Mouse (Mus musculus) cerebellum, adult (tissue): ENCODE measurements around the gene Jag2.

ENCODE experiments used
- ATAC-seq: cut with Nextera tagmentation; 2 replicates; pipeline ENCODE4 v1.9.2; 2017; ENCODE audit warnings: mild to moderate bottlenecking, moderate library complexity, mixed read lengths; ENCODE audit not compliant: insufficient number of reproducible peaks, low FRiP score, low TSS enrichment

Gene Jag2

DNA sequence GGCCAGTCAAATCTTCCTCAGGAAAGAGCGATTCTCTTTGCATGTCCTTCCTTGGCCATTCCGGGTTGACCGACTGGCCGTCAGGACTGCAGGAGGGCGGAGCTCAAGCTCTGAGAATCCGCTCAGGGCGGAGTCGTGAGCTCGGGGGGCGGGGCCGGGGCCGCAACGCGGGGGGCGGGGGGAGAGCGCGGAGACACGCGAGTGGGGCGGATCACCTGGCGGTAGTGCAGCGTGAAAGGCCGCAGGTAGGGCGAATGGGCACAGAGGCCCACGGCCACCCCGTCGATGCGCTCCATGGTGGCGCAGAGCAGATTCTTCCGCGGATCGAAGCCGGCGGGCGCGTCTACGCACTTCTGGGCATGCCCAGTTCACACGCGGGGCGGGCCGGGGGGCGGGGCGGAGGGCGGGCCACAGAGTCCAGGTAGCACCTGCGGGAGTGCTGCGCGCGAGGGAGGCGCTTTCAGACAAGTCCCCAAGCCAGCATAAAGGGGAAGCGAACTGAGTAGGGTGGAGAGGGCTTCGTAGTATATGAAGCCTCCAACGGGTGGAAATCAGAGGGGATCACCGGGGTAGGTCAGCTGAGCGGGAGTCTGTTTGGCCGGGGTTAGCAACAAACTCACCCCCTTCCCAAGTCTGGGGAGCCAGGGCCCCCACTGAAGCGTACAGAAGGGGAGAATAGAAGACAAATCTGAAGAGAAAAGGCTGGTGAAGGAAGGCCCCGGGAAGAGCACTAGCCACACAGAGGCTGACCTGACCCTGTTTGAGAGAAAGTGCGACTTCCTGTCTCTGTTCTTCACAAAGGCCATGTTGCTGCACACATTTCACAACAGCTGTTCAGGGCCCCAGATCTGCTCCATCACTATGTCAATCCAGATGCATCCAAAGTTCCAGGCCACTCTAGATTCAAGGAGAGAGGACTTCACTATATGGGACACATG, 12.5 kb upstream of the Jag2 start, which contains the start of gene Nudt14:
TSS of gene Nudt14 (minus strand) at position 349 of the 938 bp plus-strand sequence.
- no peak for ATAC-seq

DNA sequence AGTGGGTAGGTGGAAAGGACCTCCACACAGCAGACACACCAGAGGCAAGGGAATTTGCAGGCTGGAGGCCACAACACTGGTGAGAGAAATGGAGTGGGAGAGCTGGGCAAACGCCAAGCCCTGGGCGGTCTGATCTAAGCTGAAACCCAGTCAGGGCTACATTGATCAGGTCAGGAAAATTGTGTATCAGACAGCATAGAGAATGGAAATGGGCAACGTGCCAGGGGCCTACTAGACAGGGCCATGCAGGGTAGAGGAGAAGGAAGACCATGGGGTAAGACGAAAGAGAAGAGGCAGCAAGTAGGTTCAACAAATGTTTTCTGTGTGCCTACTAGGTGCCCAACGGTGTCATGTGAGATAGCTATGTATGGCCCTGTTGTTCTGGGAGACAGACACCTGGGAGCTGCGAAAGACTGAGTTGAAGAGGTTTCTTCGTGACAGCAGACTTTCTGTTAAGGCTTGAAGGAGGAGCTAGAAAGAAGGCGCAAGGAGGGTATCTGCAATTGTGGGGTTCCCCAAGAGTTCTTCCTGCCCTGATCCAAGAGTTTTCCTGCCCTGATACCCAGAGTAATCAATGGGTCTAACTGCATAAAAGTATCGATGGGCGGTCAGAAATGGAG, 11.7 kb upstream of the Jag2 start:
- ATAC-seq, result no peak

DNA sequence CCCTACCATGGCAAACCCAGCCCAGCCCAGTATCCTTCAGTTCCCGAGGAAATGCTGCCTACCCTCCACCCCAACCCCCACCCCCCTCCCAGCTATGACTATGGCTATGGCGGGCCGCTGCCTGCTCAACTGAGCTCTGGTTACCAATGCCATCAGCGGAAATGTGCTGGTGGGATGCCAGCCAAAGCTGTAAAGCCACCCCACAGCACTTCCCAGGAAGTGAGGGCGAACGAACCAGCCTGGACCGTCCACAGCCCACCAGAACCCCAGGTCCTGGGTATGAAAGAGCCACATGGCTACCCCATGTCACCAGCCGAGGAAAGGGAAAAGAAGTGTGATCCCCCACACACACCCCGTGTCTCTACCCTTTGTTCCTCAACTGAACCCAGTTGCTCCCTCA, 11.1 kb upstream of the Jag2 start:
- no peak for ATAC-seq

DNA sequence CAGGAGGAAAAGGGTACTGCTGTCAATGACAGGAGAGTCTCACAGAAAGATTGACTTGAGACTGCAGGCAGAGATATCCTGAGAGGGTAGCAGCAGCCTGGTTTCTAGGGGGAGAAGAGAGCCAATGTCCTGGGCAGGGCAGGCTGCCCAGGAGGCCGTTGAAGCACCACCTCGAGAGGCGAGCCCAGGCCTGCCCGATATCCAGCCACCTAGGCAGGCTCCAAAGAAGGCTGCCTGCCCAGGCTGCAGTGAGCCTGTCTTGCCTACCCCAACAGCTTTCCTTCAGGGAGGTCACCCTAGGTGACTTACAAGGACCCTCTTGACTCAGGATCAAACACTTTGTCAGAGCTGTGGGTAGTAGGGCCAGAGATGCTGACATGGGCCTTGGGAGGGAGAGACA, 10.7 kb upstream of the Jag2 start:
- ATAC-seq, result no peak

DNA sequence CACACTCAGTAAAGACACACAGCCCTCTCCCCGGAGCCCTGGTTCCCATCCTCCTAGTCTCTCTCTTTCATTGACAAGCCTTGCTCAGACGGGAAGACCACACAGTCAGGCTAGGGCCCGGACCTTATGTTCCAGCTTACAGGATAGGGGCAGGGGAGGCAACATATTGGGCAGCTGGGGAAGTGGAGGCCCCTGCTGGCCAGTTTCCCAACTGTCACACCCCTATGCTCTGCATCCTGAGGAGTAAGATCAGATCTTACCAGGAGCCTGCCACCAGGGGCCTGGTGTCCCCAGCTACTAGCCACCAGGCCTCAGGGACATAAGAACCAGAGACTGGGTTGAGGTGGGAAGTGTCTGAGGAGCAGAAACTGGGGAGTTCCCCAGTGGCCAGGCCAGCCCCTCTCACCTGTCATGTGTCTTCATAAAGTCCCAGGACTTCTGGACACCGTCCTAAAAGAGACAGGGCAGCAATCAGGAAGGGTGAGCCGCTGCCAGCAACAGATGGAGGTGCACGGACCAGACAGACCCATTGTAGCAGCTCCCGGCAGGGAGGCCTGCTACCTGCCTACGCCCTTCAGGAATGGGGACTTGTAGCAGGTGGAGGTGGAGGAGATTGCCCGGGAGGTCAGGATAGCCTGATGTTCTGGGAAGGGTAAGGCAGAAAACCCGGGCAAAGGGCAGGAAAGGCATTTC, 9.4 kb upstream of the Jag2 start:
- peak; percentile 58; the same call in 1 of the 2 replicates for ATAC-seq

DNA sequence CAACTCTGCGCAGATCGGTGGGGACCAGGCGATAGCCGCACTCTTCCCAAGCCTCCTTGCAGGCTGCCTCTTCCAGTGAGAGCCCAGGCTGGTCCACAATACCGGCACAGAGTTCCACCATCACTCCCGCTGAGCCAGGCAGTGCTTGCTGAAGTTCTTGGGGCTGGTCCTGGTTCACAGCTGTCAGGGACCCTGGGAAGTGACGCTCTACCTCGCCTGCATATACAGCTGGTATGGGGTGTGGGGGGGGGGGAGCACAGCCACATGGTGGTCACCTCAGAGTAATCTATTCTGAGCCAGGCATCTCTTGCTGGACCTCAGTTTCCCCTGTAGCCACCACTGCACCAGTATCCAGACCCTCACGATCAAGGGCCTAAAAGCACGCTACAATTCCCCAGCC, 8.8 kb upstream of the Jag2 start:
- no peak for ATAC-seq

DNA sequence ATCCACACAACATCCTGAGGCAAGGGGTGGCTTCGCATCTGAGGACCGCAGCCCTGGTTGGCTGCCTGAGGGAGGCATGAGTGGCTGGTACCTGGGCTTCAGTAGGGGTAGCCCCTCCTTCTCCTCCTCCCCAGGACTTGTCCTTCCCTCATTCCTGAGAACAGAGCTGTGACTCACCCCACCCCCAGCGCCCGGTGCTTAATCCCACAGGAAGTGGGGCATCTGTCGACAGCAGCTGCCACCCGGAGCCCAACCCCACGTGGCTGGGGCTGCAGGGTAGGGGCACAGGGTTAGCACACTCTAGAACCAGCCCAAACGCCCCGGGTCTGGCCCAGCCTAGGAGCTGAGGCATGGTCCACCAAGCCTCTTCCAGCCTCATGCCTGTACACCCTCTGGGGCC, 8.3 kb upstream of the Jag2 start:
- ATAC-seq, result no peak

DNA sequence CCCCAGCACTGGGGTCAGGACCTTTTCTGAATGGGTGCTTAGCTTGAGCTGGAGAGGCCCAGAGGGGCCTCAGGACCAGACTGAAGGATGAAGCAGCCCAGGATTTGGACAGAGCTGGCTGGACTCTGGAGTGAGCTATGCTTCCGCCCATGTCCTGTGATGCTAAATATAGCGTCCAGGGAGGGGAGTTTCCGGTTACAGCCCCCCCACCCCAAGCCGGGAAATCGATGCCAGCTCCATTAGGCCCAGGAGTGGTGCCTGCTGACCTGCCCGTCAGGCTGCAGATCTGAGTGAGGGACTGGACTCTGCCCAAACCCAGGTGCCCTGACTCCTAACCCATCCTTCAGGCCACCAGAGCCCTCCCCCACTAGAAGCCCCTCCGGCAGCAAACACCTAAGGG, 3.1 kb upstream of the Jag2 start:
- ATAC-seq, result no peak

DNA sequence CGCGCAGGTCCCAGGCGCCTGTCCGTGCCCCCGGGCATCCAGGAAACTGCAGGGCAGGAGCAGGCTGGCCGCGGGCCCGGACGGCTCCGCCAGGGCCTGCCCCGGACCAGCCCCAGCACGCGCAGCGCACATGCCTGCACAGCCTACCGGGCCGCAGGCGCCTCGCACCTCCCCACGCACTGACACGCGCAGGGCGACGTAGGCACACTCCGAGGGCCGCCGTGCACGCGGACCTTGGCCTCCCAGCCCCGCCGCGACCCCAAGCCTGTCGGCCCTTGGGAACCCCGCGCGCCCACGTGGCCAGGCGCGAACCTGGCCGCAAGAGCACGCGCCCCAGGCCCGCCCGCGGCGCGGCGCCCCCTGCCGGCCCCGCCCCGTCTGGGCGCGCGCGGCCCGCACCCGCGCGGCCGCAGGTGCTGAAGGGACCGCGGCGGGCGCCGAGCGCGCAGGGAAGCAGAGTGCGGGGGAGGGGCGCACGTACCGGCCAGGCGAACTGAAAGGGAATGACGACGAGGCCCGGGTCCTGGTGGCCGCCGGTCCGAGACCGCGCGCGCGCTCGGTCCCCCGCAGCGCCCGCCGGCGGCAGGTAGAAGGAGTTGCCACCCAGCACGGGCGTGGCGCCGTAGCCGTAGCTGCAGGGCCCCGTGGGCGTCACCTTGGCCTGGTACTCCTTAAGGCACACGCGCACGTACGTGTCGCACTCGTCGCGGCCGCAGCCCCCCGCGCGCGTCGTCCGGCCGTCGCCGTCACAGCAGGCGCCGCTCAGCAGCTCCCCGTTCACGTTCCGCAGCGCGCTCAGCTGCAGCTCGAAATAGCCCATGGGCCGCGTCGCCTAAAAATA, 955 bp downstream of the Jag2 start:
- 0 out of 2 replicates have a peak, but pooled peaks have one; percentile 7 for ATAC-seq

DNA sequence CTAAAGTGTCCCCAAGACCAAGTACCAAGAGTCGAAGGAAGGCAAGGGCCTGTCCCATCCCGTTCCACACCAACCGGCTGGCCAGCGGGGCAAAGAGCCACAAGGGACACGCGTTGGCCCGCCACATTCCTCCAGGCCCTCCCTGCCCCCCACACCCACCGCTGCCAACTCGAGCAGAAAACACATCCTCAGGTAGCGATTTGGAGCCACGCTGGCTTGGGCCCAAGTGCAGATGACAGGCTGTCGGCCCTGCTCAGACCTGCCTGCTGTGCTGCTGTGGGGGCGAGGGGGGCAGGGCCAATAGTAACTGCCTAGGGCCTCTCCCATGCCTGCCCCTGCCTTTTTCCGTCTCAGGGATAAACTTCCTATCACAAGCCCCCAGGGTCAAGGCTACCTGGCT, 2.3 kb downstream of the Jag2 start:
- ATAC-seq, result no peak

DNA sequence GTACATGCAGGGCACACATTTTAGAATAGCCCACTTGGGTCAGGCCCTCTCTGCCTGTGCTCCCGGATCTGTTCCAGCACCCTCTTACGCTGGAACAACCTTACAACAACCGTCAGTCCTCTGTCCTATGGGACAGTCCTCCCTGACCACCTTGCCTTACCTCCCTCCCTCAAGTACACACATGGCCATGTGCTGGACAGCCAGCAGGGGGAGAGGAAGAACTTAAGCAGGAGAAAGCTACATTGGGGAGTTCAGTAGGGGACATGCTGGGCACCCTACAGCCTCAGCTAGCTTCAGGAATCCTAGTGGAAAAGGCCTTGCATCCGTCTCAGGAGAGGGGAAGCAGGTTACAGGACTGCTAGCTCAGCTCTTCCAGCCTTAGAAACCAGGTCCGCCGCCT, 3.6 kb downstream of the Jag2 start:
- ATAC-seq, result no peak

DNA sequence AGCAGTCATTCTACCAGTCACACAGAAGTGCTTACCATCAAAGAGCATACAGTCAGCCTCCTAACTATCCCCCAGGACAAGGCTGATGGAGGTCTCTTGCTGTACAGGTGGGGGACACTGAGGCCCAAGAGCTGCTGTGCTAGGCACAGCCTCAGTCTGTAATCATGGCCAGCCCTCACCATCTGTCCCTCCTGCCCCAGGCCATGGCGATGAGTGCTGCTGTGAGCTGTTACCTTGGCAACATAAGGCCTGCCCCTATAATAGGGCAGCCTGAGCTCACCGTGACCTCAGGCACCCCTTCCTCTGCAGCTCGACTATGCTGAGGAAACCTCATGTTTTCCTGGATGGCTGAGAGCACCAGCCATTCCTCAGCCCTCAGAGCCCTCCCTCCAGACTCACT, 7.0 kb downstream of the Jag2 start:
- no peak for ATAC-seq

DNA sequence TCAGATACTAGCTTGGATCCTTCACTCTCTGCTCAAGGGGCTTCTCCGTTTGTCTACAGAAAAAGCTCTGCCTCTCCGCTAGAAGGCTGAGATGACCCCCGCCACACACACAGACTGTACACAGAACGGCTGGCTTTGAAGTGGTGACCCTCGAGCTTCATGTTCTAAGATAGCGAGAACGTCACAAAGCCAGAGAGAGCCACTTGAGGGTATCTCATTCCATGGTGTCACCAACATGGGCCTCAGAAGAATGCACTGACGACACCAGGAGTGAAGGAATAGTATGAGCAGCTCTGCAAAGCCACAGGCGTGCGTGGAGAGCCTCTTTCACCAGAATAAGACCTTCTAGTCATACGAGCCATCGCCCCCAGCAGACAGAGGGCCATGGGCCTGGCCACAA, 8.1 kb downstream of the Jag2 start:
- no peak for ATAC-seq

DNA sequence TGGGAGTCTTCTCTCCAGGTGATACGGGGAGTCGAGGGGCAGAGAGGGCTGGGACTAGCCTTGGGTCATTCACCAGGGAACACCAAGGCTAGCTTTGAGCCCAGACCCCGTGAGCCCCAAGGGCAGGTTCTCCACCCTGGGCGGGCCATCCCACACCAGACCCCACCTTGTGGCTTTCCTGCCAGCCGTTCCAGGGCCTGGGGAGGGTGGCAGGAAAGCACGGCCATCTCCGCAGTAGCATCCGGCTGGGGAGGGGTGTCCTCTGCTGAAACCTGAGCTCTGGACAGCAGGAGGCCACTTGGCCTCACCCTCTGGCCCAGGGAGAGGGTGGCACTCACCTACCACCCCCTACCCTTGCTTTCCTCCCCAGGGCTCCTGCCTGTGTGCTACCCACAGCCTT, 11.7 kb downstream of the Jag2 start:
- ATAC-seq, result no peak

DNA sequence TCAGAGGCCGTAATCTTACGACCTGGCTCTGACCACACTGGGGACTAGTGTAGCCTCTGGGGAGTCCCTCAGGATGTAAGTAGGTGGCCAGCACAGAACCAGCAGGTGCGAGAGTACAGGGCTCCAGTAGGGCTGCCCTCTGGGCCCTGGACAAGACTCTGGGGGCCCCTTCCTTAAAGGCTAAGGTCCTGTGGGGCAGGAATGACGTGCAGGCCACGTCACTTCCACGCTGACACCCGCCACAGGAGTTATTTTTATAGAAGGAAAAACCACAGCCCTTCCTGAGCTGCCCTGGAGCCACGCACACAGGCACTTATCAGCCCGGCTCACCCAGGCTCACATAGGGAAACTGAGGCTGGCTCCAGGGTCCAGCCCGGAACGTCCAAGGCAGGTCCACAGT, 12.1 kb downstream of the Jag2 start:
- no peak for ATAC-seq

DNA sequence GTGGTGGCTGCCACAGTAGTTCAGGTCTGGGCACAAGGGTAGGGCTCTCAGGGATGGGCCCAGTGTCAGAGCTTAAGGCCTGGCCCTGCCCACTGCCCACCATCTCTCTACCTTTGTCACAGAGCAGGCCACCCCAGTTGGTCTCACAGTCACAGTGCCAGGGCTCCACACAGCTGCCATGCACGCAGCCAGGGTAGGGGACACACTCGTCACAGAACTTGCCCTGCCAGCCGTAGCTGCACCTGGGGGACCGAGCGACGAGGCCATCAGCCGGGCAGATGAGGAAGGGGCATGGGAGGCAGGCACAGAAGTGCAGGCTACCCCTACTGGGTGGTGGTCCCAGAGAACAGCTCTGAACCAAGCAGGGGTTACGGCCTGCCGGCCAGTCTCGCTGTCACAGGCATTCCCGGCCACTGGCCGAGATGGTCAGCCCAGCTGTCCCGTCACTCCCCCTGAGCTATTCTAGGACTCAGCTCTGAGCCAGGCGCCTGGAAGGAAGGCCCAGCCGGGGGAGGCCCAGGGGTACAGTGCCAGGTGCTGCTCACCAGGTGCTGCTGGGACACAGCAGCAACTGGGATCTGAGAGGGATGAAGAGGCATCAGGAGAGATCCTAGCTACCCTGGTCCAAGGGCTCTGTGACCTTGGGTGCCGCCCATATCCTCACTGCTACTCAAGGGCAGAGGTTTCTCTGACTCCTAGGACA, 12.7 kb downstream of the Jag2 start:
- ATAC-seq, result no peak

DNA sequence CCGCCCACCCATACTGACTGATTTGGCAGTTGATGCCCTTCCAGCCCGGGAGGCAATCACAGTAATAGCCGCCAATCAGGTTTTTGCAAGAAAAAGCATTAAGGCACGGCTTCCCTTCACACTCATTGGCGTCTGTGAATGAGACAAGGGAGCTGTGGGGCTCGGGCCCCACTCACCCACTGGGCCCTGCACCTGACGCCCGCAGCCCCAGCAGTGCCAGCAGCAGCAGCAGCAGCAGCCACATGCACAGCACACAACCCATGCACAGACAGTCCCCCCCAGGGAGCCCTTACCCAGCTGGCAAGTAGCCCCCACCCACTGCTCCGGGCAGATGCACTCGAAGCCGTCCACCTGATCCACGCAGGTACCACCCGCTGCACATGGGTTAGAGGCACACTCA, 14.0 kb downstream of the Jag2 start:
- no peak for ATAC-seq

DNA sequence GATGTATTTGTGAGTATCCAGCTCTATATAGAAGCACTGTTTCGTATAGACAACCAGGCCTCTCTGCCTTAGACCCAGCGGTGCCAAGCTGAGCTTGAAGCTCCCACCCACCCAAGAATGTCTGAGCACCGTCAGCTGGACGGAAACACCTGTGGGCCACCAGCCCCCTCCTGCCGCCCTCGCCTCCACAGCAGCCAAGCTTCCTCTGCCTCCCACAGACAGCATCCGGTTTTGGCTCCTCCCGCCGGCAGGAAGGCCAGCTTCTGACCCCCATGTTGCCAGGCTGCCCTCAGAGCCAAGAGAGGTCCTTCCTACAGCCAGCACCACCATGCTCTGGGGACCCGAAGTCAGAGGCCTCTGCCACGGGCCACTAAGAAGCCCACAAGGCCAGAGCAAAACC, 15.0 kb downstream of the Jag2 start:
- no peak for ATAC-seq

DNA sequence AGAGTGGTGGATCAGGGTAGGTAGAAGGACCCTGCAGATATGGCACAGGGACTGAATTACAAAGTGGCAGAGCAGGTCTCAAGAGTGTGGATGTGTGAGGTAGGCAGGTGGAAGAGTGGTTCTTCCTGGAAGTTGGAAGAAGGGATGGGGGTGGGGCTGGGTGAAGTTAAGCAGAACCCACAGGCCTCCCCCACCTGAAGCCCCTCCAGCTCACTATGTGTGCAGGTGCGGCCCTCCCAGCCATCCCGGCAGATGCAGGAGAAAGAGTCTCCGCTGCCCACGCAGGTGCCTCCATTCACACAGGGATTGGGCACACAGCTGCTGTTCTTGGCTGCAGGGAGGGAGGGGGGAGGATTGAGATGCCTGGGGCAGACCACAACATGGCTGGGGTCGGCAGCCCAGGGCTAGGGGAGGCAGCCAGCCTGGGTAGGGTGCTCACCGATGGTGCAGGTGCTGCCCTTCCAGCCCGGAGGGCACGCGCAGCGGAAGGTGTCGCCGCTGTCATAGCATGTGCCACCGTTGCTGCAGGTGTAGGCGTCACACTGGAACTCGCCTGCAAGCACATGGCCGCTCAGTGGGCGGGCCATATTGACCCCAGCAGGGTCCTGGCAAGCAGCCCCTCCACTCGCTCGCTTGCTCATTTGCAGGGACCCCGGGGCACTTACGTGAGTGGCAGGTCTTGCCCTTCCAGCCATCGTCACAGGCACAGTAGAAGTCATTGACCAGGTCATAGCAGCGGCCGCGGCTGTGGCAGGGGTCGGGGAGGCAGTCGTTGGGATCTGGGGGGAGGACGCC, 16.4 kb downstream of the Jag2 start:
- no peak; the same call in 1 of the 2 replicates for ATAC-seq
